Mouse (Mus musculus): ENCODE results near the gene Fam168a. TPM values are rescaled to one million over a fixed set of nuclear protein-coding genes. Genes with fewer than 3 reads are reported as not detected.

Fam168a gene
- total RNA-seq, 2 experiments from 2014 or later, result 52.2 to 60.2 TPM

GRCm38 (mm10) chr7:100868551-100868950, 162.1 kb downstream of the Fam168a start:
- no peak for DNase-seq

- no peak for DNase-seq
These were observed 163.6 kb downstream of the Fam168a start for GRCm38 (mm10) chr7:100869877-100870629.

GRCm38 (mm10) chr7:100871355-100871754, 164.9 kb downstream of the Fam168a start:
- no peak for DNase-seq

GRCm38 (mm10) chr7:100871892-100872291, 165.5 kb downstream of the Fam168a start:
- DNase-seq, result peak; percentile 74 to 79

GRCm38 (mm10) chr7:100873197-100873596, 166.8 kb downstream of the Fam168a start:
- DNase-seq, result no peak

- no peak for DNase-seq
These were observed 169.4 kb downstream of the Fam168a start for GRCm38 (mm10) chr7:100875822-100876221.

- DNase-seq, result peak in 1 of 2 experiments; percentile 51
These were observed 169.9 kb downstream of the Fam168a start for GRCm38 (mm10) chr7:100876293-100876692.

- DNase-seq, result no peak
These were observed 170.3 kb downstream of the Fam168a start for GRCm38 (mm10) chr7:100876771-100877170.

GRCm38 (mm10) chr7:100879595-100879994, 173.2 kb downstream of the Fam168a start:
- DNase-seq, result peak; percentile 69 to 82

GRCm38 (mm10) chr7:100881531-100881930, 175.1 kb downstream of the Fam168a start:
- peak in 1 of 2 experiments; percentile 47 for DNase-seq

GRCm38 (mm10) chr7:100881950-100882349, 175.5 kb downstream of the Fam168a start:
- DNase-seq, result no peak

GRCm38 (mm10) chr7:100884460-100884859, 178.0 kb downstream of the Fam168a start:
- DNase-seq, result no peak

- peak; percentile 57 for DNase-seq
These were observed 180.1 kb downstream of the Fam168a start for GRCm38 (mm10) chr7:100886535-100886934.

Small RNA genes lying within 50 kb of the gene (microRNA-seq; reads per million reads assigned to microRNA genes)
- gene Mir3102, result 256 reads per million, percentile 63 among the genes with 10 or more reads in this experiment

Other genes with a start within 250 kb of the Fam168a start
- 10 to 100 TPM; 14.6 to 29.8 TPM for gene Ucp3, start 233.6 kb upstream of the Fam168a start, total RNA-seq (2021)
- 100 to 1,000 TPM; 187 to 302 TPM for gene Ucp2, start 213.3 kb upstream of the Fam168a start, total RNA-seq (2021)
- under 1 TPM in 1 of 2 experiments, not detected in 1; 0.33 TPM for gene Dnajb13, start 191.7 kb upstream of the Fam168a start, total RNA-seq (2021)
- 10 to 100 TPM in 1 of 2 experiments, 1 to 10 TPM in 1; 9.1 to 10.4 TPM for gene Coa4, start 169.6 kb upstream of the Fam168a start, total RNA-seq (2021)
- gene Rab6a, start 99.2 kb upstream of the Fam168a start, total RNA-seq (2021), result 10 to 100 TPM; 74.1 to 82.7 TPM
- gene Mrpl48, start 98.3 kb upstream of the Fam168a start, total RNA-seq (2021), result 10 to 100 TPM; 56.7 to 58.3 TPM
- gene Plekhb1, start 44.2 kb upstream of the Fam168a start, total RNA-seq (2021), result 1 to 10 TPM; 4.1 TPM
- gene Relt, start 156.8 kb downstream of the Fam168a start, total RNA-seq (2021), result 1 to 10 TPM; 1.6 to 4.2 TPM
- gene Arhgef17, start 225.5 kb downstream of the Fam168a start, total RNA-seq (2021), result 10 to 100 TPM; 63.3 to 69.0 TPM